Mouse (Mus musculus): Measurements from ENCODE around the gene Aacs. TPM values are rescaled to one million over a fixed set of nuclear protein-coding genes. Genes with fewer than 3 reads are reported as not detected.

Aacs gene
- total and polyA plus RNA-seq, 3 experiments = 21.3 to 48.8 (median 39.8) TPM

DNA sequence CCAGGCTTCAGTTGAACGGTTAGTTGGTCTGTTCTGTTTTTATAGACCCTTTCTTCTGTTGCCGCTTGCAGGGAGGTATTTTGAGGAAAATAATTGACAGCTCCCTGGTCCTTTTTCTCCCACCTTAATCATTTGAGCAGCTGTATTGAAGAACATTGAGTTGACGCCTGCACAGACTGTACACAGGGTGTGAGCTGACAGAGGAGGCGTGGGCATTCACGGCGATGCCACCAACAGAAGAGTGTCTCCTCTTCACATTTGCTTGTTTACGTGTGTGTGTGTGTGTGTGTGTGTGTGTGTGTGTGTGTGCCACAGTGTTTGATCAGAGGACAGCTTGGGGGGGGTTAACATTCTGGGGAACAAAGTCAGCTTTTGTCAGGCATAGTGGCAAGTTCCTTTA, 29.3 kb upstream of the Aacs start:
- TF ChIP-seq CTCF (conservative IDR thresholded peaks at IDR 0.05 in 1 of 2, IDR thresholded peaks at IDR 0.05 in 1 of 2; ENCODE audit: low read depth in 2 of 2, low read length in 2 of 2) (no peak), SMC3 (IDR thresholded peaks at IDR 0.05; ENCODE audit: low read depth, low read length) (no peak), POLR2AphosphoS2 (IDR thresholded peaks at IDR 0.05; ENCODE audit: low read depth, low read length) (no peak), ELF1 (IDR thresholded peaks at IDR 0.05; ENCODE audit: low read depth, low read length) (no peak), ZKSCAN1 (IDR thresholded peaks at IDR 0.05; ENCODE audit: borderline replicate concordance, low read depth, low read length) (no peak), USF1 (IDR thresholded peaks at IDR 0.05; ENCODE audit: low read depth, low read length) (no peak), CHD2 (IDR thresholded peaks at IDR 0.05; ENCODE audit: low read length) (no peak), CHD1 (IDR thresholded peaks at IDR 0.05; ENCODE audit: low read depth, low read length) (no peak), MXI1 (IDR thresholded peaks at IDR 0.05; ENCODE audit: low read depth, low read length) (no peak), MAFK (IDR thresholded peaks at IDR 0.05; ENCODE audit: insufficient replicate concordance, low read length) (no peak), ZMIZ1 (IDR thresholded peaks at IDR 0.05; ENCODE audit: low read depth, low read length) (no peak), MYC (IDR thresholded peaks at IDR 0.05; ENCODE audit: low read depth, low read length) (no peak), JUND (conservative IDR thresholded peaks at IDR 0.05; ENCODE audit: low read depth, low read length) (no peak), UBTF (IDR thresholded peaks at IDR 0.05; ENCODE audit: low read depth, low read length) (no peak), SIN3A (IDR thresholded peaks at IDR 0.05; ENCODE audit: low read length) (no peak), GABPA (IDR thresholded peaks at IDR 0.05; ENCODE audit: insufficient replicate concordance, low read depth, low read length) (no peak)
- dilution Hi-C loops (cut with MboI; ENCODE audit: extremely low pct_ligation_motif_present, extremely low pct_unique_long_range_greater_than_20kb, low sequenced_read_pairs) (no loop called here), in situ Hi-C loops (cut with MboI; ENCODE audit: low pct_ligation_motif_present, low pct_unique_long_range_greater_than_20kb, low sequenced_read_pairs) (no loop called here)
- Histone ChIP-seq H3K9me3 (replicated peaks; ENCODE audit: low read length) (peaks cover 2% of the 10 kb centered on the region), H3K4me3 (replicated peaks in 1 of 3; ENCODE audit: low read depth in 2 of 3, low read length in 2 of 3, poor library complexity in 1 of 3) (no peak overlapping the region), H3K9ac (ENCODE audit: insufficient read depth, low read depth) (no peak overlapping the region), H3K79me2 (replicated peaks; ENCODE audit: control insufficient read depth, extremely low read depth, insufficient read depth, poor library complexity, severe bottlenecking) (peaks cover 76% of the 10 kb centered on the region), H3K4me2 (ENCODE audit: insufficient read depth, low read depth, poor library complexity, severe bottlenecking) (no peak overlapping the region), H3K4me1 (ENCODE audit: control insufficient read depth in 1 of 2, insufficient read depth in 2 of 2) (peaks cover 3 to 50% of the 10 kb centered on the region in 2 experiments; a peak in 3 of 4 replicates), H3K27ac (ENCODE audit: insufficient read depth, low read depth) (no peak overlapping the region), H3K27me3 (replicated peaks) (no peaks in the 10 kb centered on the region), H3K36me3 (replicated peaks in 1 of 2; ENCODE audit: control insufficient read depth in 1 of 2, insufficient read depth in 1 of 2, low read length in 1 of 2) (peaks cover 6 to 75% of the 10 kb centered on the region in 2 experiments)
- DNase-seq (ENCODE audit: extremely low read depth) = no peak

DNA sequence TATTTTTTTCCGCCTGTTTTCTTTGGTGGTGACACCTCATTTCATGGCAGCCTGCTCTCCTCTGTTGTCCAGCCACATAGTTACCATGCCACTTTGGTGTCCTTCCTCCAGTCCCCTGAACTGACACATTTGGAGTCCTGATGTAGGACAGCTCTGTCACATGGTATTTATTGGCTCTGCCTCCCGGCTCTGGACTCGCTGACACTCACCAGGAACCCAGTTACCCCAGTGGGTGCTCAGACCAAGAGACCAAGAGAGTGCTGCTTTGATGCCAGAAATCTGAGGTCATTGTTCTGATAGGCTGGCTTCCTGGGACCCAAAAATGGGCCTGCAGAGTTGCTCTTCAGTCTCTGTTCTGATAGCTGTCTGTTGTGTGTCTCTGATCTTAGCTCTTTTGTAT, 27.6 kb upstream of the Aacs start:
- in situ Hi-C loops (cut with MboI; ENCODE audit: low pct_ligation_motif_present, low pct_unique_long_range_greater_than_20kb, low sequenced_read_pairs) = no loop called here
- H3K4me3 ChIP-seq (replicated peaks in 1 of 3; ENCODE audit: low read depth in 2 of 3, low read length in 2 of 3, poor library complexity in 1 of 3) = no peak overlapping the region
- H3K9ac ChIP-seq (ENCODE audit: insufficient read depth, low read depth) = no peak overlapping the region
- TF ChIP-seq ZC3H11A (IDR thresholded peaks at IDR 0.05; ENCODE audit: low read depth, low read length) = no peak
- TF ChIP-seq HCFC1 (IDR thresholded peaks at IDR 0.05; ENCODE audit: low read depth, low read length) = no peak
- no peak for TF ChIP-seq PAX5 (IDR thresholded peaks at IDR 0.05; ENCODE audit: low read length)
- no peak for TF ChIP-seq ZKSCAN1 (IDR thresholded peaks at IDR 0.05; ENCODE audit: borderline replicate concordance, low read depth, low read length)
- TF ChIP-seq RAD21 (IDR thresholded peaks at IDR 0.05; ENCODE audit: low read depth, low read length) = no peak
- no peak overlapping the region for H3K27ac ChIP-seq (ENCODE audit: insufficient read depth, low read depth)
- dilution Hi-C loops (cut with MboI; ENCODE audit: extremely low pct_ligation_motif_present, extremely low pct_unique_long_range_greater_than_20kb, low sequenced_read_pairs) = no loop called here
- DNase-seq (ENCODE audit: extremely low read depth) = no peak
- H3K4me1 ChIP-seq (ENCODE audit: control insufficient read depth in 1 of 2, insufficient read depth in 2 of 2) = peaks cover 3 to 47% of the 10 kb centered on the region in 2 experiments; a peak in 3 of 4 replicates
- no peak overlapping the region for H3K4me2 ChIP-seq (ENCODE audit: insufficient read depth, low read depth, poor library complexity, severe bottlenecking)
- H3K79me2 ChIP-seq (replicated peaks; ENCODE audit: control insufficient read depth, extremely low read depth, insufficient read depth, poor library complexity, severe bottlenecking) = peaks cover 71% of the 10 kb centered on the region
- H3K36me3 ChIP-seq (replicated peaks in 1 of 2; ENCODE audit: control insufficient read depth in 1 of 2, insufficient read depth in 1 of 2, low read length in 1 of 2) = peaks cover 15 to 92% of the 10 kb centered on the region in 2 experiments
- peaks cover 2% of the 10 kb centered on the region for H3K9me3 ChIP-seq (replicated peaks; ENCODE audit: low read length)
- no peaks in the 10 kb centered on the region for H3K27me3 ChIP-seq (replicated peaks)
